Mouse (Mus musculus): ENCODE measurements around the gene Aurkc. TPM values are rescaled to one million over a fixed set of nuclear protein-coding genes. Genes with fewer than 3 reads are reported as not detected.

Aurkc gene
- total RNA-seq (2023): not detected in 4 replicates

DNA sequence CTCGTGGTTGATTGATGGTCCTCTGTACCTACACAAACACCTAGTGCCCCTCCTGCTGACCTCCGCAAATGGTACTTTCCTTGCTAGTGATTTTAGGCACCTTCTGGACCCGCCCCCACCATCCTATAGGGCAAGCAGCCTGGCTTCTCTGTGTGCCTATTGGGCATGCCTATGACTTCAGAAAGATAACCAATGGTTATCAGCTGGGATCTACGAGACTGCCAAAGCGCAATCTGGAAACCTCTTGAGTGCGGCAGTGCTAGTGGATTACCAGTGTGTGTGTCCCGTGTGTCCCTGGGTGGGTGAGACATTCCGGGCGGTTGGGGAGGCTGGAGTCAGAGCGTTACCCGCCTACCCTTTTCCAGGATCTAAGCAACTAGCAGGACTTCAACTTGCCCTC is at the start of gene Aurkc:
Aurkc (plus strand) TSS at position 50 of the 400 bp plus-strand sequence.

Other genes starting within 250 kb of the Aurkc start
- 21.6 to 25.5 TPM (median 24.5 TPM) in 4 replicates for gene Zfp954, start 126.2 kb downstream of the Aurkc start, total RNA-seq (2023)
- gene Zfp773, start 141.5 kb downstream of the Aurkc start, total RNA-seq (2023): 1.2 to 2.5 TPM (median 1.6 TPM) in 4 replicates
- 2.1 to 2.6 TPM (median 2.2 TPM) in 4 replicates for gene Zfp418, start 176.0 kb downstream of the Aurkc start, total RNA-seq (2023)
- gene Zfp772, start 214.7 kb downstream of the Aurkc start, total RNA-seq (2023): 1.0 to 3.4 TPM (median 2.3 TPM) in 4 replicates

All from B cell, adult 62 days (primary cell).